Comparison of ENCODE assay signal across 8 mouse cellular contexts in genomic region chr5:23830897-23831752, GRCm38 (mm10). TPM values are rescaled to one million over a fixed set of nuclear protein-coding genes. Genes with fewer than 3 reads are reported as not detected.
DNase-seq lines count a peak whose midpoint lies in the region; ATAC-seq and TF ChIP-seq lines count a peak whose summit lies in the region.

No protein-coding gene starts in this region.

- H3K4me3 ChIP-seq in neural tube, embryonic 11.5 days (ENCODE audit: low read depth, low read length), result no peak overlapping the region
- H3K4me3 ChIP-seq in midbrain, postnatal 0 days (ENCODE audit: low read depth, low read length), result peak overlapping the region; percentile 15; the same call in 1 of the 2 replicates

- H3K27me3 ChIP-seq in neural tube, embryonic 11.5 days (ENCODE audit: control insufficient read depth, insufficient read depth, low read length), result peaks cover 9% of the 10 kb centered on the region; the same call in 1 of the 2 replicates
- H3K27me3 ChIP-seq in midbrain, postnatal 0 days (ENCODE audit: insufficient read depth, low read length), result peaks cover 6% of the 10 kb centered on the region

- H3K9ac ChIP-seq in neural tube, embryonic 11.5 days (ENCODE audit: low read length), result no peak overlapping the region
- H3K9ac ChIP-seq in midbrain, postnatal 0 days (replicated peaks; ENCODE audit: low read length, poor library complexity, severe bottlenecking), result no peak overlapping the region

- no peak overlapping the region for H3K27ac ChIP-seq in neural tube, embryonic 11.5 days (ENCODE audit: low read depth, low read length)
- H3K27ac ChIP-seq in midbrain, postnatal 0 days (ENCODE audit: low read depth, low read length), result no peak overlapping the region

- no peaks in the 10 kb centered on the region for H3K36me3 ChIP-seq in neural tube, embryonic 11.5 days (ENCODE audit: control insufficient read depth, insufficient read depth, low read length)
- H3K36me3 ChIP-seq in midbrain, postnatal 0 days (ENCODE audit: insufficient read depth, low read length), result no peaks in the 10 kb centered on the region

- no peak for ATAC-seq in neural tube, embryonic 11.5 days (ENCODE audit: insufficient read depth, low FRiP score, low TSS enrichment)
- ATAC-seq in midbrain, postnatal 0 days (ENCODE audit: low FRiP score), result peak; percentile 38; the same call in 1 of the 2 replicates

- intact Hi-C loops in left cerebral cortex, postnatal 36 days (cut with DNase I), result no loop called here

- TF ChIP-seq CTCF in midbrain, postnatal 0 days (IDR thresholded peaks at IDR 0.05), result no peak

- H3K9me3 ChIP-seq in neural tube, embryonic 11.5 days (ENCODE audit: control insufficient read depth, low read length), result no peaks in the 10 kb centered on the region
- no peaks in the 10 kb centered on the region for H3K9me3 ChIP-seq in midbrain, postnatal 0 days (ENCODE audit: low read length)

- WGBS in neural tube, embryonic 11.5 days, result 34% methylated on average over 58 of the region's 58 CpGs
- WGBS in midbrain, postnatal 0 days, result 44% methylated on average over 58 of the region's 58 CpGs

- 0 out of 2 replicates have a peak overlapping the region, but pooled peaks have one; percentile 7 for H3K4me2 ChIP-seq in neural tube, embryonic 11.5 days (ENCODE audit: low read depth)
- H3K4me2 ChIP-seq in midbrain, postnatal 0 days (ENCODE audit: low read depth, low read length, poor library complexity, severe bottlenecking), result no peak overlapping the region

- no peaks in the 10 kb centered on the region for H3K4me1 ChIP-seq in neural tube, embryonic 11.5 days (ENCODE audit: control insufficient read depth, insufficient read depth, low read length)
- H3K4me1 ChIP-seq in midbrain, postnatal 0 days (ENCODE audit: insufficient read depth, low read length), result no peaks in the 10 kb centered on the region

- DNase-seq in cerebellum, adult 18-20 months, result peak; percentile 29 to 31
- DNase-seq in cerebellum, adult 9-11 months, result no peak
- no peak for DNase-seq in neural tube, embryonic 11.5 days (ENCODE audit: low spot score)
- no peak for DNase-seq in neural tube, embryonic 10.5 days (ENCODE audit: extremely low spot score, low spot score)
- DNase-seq in heart, postnatal 4 days, result peak; percentile 62
- peak; percentile 17 to 25 for DNase-seq in left cerebral cortex, postnatal 36 days (ENCODE audit: low spot score in 2 of 2)
- peak; percentile 24 for DNase-seq in midbrain, postnatal 0 days (ENCODE audit: low spot score)
- DNase-seq in T-cell, adult 2 months (ENCODE audit: low spot score), result no peak

RNA-seq across cellular contexts. Expression of gene Tomm7, which starts 12.8 kb away (rescaled TPM):
- 117 and 119 TPM in 2 replicates for polyA plus RNA-seq in neural tube, embryonic 11.5 days (2014; fragmentation: Nextera tagmentation; extraction: Ambion mirVana)
- 10 to 100 TPM; 85.6 to 96.9 TPM for total RNA-seq in heart, postnatal 4 days (2021)
- 10 to 100 TPM; 77.6 to 86.2 TPM for total RNA-seq in left cerebral cortex, postnatal 36 days (2021)
- 15.6 and 22.8 TPM in 2 replicates for total RNA-seq in midbrain, postnatal 0 days (2014; rRNA removed)
- 75.9 and 78.4 TPM in 2 replicates for polyA plus RNA-seq in midbrain, postnatal 0 days (2015; fragmentation: Nextera tagmentation; extraction: Ambion mirVana)

RNA-seq across cellular contexts. Expression of gene Rint1, which starts 43.6 kb away (rescaled TPM):
- 27.1 TPM in 2 replicates for polyA plus RNA-seq in neural tube, embryonic 11.5 days (2014; fragmentation: Nextera tagmentation; extraction: Ambion mirVana)
- total RNA-seq in heart, postnatal 4 days (2021), result 10 to 100 TPM; 19.0 to 21.7 TPM
- total RNA-seq in left cerebral cortex, postnatal 36 days (2021), result 10 to 100 TPM; 17.8 to 22.3 TPM
- total RNA-seq in midbrain, postnatal 0 days (2014; rRNA removed), result 25.9 and 26.7 TPM in 2 replicates
- polyA plus RNA-seq in midbrain, postnatal 0 days (2015; fragmentation: Nextera tagmentation; extraction: Ambion mirVana), result 21.7 and 22.3 TPM in 2 replicates

RNA-seq across cellular contexts. Expression of gene Pus7, which starts 47.6 kb away (rescaled TPM):
- polyA plus RNA-seq in neural tube, embryonic 11.5 days (2014; fragmentation: Nextera tagmentation; extraction: Ambion mirVana), result 27.6 and 27.7 TPM in 2 replicates
- 10 to 100 TPM; 17.2 to 17.9 TPM for total RNA-seq in heart, postnatal 4 days (2021)
- total RNA-seq in left cerebral cortex, postnatal 36 days (2021), result 10 to 100 TPM; 16.1 to 20.3 TPM
- total RNA-seq in midbrain, postnatal 0 days (2014; rRNA removed), result 13.4 and 16.0 TPM in 2 replicates
- 12.3 and 13.7 TPM in 2 replicates for polyA plus RNA-seq in midbrain, postnatal 0 days (2015; fragmentation: Nextera tagmentation; extraction: Ambion mirVana)

Comparison
In these comparisons a context has a peak if more than half of its experiments do, and no peak if none do; other contexts are left out.
1. DNase-seq: peak in cerebellum, adult 18-20 months (2 of 2), heart, postnatal 4 days (single experiment), left cerebral cortex, postnatal 36 days (2 of 2) and midbrain, postnatal 0 days (single experiment); none in cerebellum, adult 9-11 months (single experiment), neural tube, embryonic 11.5 days (single experiment), neural tube, embryonic 10.5 days (single experiment) and T-cell, adult 2 months (single experiment).